Mouse (Mus musculus) CD4-positive, CD25-positive, alpha-beta regulatory T cell, adult 9 weeks (primary cell): ENCODE results near the gene Olfr935. TPM values are rescaled to one million over a fixed set of nuclear protein-coding genes. Genes with fewer than 3 reads are reported as not detected.

Source experiments
- polyA plus RNA-seq: library from polyadenylated mRNA; unstranded; fragments of 100-300 nt; shearing (Covaris generic); gene quantifications from one replicate; pipeline ENCODE4 v1.2.1, GENCODE M21; 2017

Olfr935 gene
- polyA plus RNA-seq: not detected

DNA sequence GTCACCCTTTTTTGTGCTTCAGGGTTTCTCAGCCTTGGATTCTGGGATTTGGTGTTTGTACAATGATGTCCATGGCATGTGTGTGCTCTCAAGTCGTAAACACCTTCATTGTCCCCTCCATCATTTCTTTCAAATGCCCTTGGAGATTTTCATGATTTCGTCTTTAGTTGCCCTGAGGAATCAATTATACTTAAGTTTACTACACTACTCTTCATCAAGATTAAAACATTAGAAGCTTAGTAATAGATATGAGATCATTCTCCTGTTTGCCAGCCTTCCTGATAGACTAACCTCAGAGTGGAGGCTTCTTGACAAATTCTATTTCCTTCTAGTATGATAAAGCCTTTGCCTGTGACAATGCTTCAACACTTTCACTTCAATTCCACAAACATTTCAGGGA lies at the start of gene Olfr935:
Gene Olfr935, minus strand, starts transcription at position 101 of the 400 bp plus-strand sequence.

DNA sequence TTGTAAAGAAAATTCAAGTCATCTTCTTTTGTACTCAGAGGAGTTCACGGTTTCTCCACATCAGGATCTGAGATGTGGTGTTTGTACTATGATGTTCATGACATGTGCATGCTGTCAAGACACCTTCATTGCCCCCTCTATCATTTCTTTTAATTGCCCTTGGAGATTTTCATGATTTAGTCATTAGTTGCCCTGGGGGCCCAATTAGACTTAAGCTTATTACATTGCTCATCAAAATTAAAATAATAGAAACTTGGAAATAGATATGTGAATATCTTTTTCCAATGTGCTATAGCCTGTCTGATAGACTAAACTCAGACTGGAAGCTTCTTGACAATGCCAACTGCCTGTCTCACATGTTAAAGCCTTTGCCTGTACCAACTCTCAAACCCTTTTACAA lies 23.8 kb upstream of the Olfr935 start, which contains the start of gene Olfr146:
Gene Olfr146, minus strand, starts transcription at position 101 of the 400 bp plus-strand sequence.

DNA sequence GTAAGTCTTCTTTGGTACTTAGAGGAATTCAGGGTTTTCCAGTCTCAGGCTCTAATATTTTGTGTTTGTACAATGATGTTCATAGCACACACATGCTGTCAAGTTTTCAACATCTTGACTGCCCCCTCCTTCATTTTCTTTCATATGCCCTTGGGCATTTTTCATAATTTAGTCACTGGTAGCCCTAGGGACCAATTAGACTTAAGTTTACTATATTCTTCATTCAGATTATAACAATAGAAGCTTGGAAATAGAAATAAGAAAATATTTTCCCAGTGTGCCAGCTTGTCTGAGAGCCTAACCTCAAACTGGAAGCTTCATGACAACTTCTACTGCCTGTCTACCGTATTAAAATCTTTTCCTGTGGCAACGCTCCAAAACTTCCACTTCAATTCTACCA lies 11.3 kb downstream of the Olfr935 start, which contains the start of gene Olfr934:
Gene Olfr934, minus strand, starts transcription at position 101 of the 400 bp plus-strand sequence.

DNA sequence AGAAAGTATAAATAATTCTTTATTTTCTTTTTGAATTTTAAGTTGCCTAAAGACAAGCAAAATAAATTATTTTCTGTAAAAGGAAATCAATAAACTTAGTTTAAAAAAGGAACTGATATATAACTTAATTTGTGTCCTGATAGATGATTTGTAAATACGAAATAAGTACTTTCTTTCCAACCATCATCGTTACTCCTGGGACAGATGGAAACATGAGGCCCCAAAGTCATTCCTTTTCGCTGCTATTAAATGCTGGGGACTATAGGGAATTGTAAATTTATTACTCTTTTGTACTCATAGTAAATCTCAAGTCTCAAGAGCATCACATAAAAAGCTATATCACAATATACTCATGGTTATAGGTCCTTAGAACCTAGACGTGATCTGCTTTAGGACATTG lies 27.5 kb downstream of the Olfr935 start, which contains the start of gene Olfr933:
Gene Olfr933, plus strand, starts transcription at position 301 of the 400 bp plus-strand sequence.

Other genes starting within 250 kb of the Olfr935 start
- gene Olfr920, start 247.4 kb downstream of the Olfr935 start, polyA plus RNA-seq: 0.16 TPM
- gene Olfr921, start 226.6 kb downstream of the Olfr935 start, polyA plus RNA-seq: not detected
- gene Olfr922, start 185.1 kb downstream of the Olfr935 start, polyA plus RNA-seq: not detected
- gene Olfr923, start 173.1 kb downstream of the Olfr935 start, polyA plus RNA-seq: not detected
- not detected for gene Olfr924, start 155.2 kb downstream of the Olfr935 start, polyA plus RNA-seq
- gene Olfr26, start 144.6 kb downstream of the Olfr935 start, polyA plus RNA-seq: not detected
- gene Olfr926, start 122.6 kb downstream of the Olfr935 start, polyA plus RNA-seq: not detected
- gene Olfr930, start 69.9 kb downstream of the Olfr935 start, polyA plus RNA-seq: not detected
- gene Olfr933, start 27.4 kb downstream of the Olfr935 start, polyA plus RNA-seq: not detected
- gene Olfr934, start 11.4 kb downstream of the Olfr935 start, polyA plus RNA-seq: not detected
- gene Olfr146, start 23.7 kb upstream of the Olfr935 start, polyA plus RNA-seq: not detected
- gene Olfr937, start 65.3 kb upstream of the Olfr935 start, polyA plus RNA-seq: not detected
- not detected for gene Olfr938, start 79.2 kb upstream of the Olfr935 start, polyA plus RNA-seq
- gene Olfr27, start 128.4 kb upstream of the Olfr935 start, polyA plus RNA-seq: not detected
- gene Olfr943, start 166.6 kb upstream of the Olfr935 start, polyA plus RNA-seq: not detected
- not detected for gene Olfr944, start 202.2 kb upstream of the Olfr935 start, polyA plus RNA-seq